Mouse (Mus musculus) monocyte, adult 5-6 weeks (primary cell): ENCODE data around the gene Vmn1r206. TPM values are rescaled to one million over a fixed set of nuclear protein-coding genes. Genes with fewer than 3 reads are reported as not detected.
"Not testable (repeated sequence)": the region's sequence is repeated elsewhere in the genome, so short reads cannot be mapped to it uniquely, and the experiment has no call there.

Experiments
- ATAC-seq: fragments of 153-309, 156-312 bp; replicated peaks from 2 replicates; pipeline ENCODE4 v1.8.0; 2017; ENCODE audit warnings: mild to moderate bottlenecking; ENCODE audit not compliant: low TSS enrichment, insufficient number of reproducible peaks, severe bottlenecking, poor library complexity, low FRiP score
- total RNA-seq: library from RNA; stranded (forward); fragments of 200-1000, 200-491, 200-594 nt; gene quantifications from 3 replicates; pipeline ENCODE4 v1.2.3, GENCODE M21; 2017

Vmn1r206 gene
- total RNA-seq: 0.21 TPM in 1 of 3 replicates, not detected in the others

- not testable (repeated sequence) for ATAC-seq
Measured at GRCm38 (mm10) chr13:22624151-22624550, at the start of gene Vmn1r206. Gene Vmn1r206, minus strand, starts transcription at chr13:22624251.

GRCm38 (mm10) chr13:22592900-22593299 lies 31.2 kb downstream of the Vmn1r206 start, which contains the start of gene Vmn1r205:
Gene Vmn1r205, minus strand, starts transcription at chr13:22593000.
- ATAC-seq: no peak

- not testable (repeated sequence) for ATAC-seq
Measured at GRCm38 (mm10) chr13:22583336-22583735, 40.7 kb downstream of the Vmn1r206 start.

GRCm38 (mm10) chr13:22574911-22575310 lies 49.1 kb downstream of the Vmn1r206 start:
- ATAC-seq: not testable (repeated sequence)

Other genes starting within 250 kb of the Vmn1r206 start
- not detected in 3 replicates for gene Vmn1r199, start 244.4 kb downstream of the Vmn1r206 start, total RNA-seq
- gene Vmn1r200, start 233.9 kb downstream of the Vmn1r206 start, total RNA-seq: not detected in 3 replicates
- gene Vmn1r201, start 152.3 kb downstream of the Vmn1r206 start, total RNA-seq: not detected in 3 replicates
- not detected in 3 replicates for gene Vmn1r202, start 118.9 kb downstream of the Vmn1r206 start, total RNA-seq
- 0.10 to 0.29 TPM in 2 of 3 replicates, not detected in the other for gene Vmn1r203, start 106.1 kb downstream of the Vmn1r206 start, total RNA-seq
- gene Vmn1r204, start 71.1 kb downstream of the Vmn1r206 start, total RNA-seq: not detected in 3 replicates
- not detected in 3 replicates for gene Vmn1r205, start 31.3 kb downstream of the Vmn1r206 start, total RNA-seq
- not detected in 3 replicates for gene Vmn1r207-ps, start 105.4 kb upstream of the Vmn1r206 start, total RNA-seq
- gene Vmn1r208, start 153.1 kb upstream of the Vmn1r206 start, total RNA-seq: 1.1 TPM in 1 of 3 replicates, not detected in the others
- gene Vmn1r209, start 185.4 kb upstream of the Vmn1r206 start, total RNA-seq: not detected in 3 replicates
- gene Vmn1r210, start 207.1 kb upstream of the Vmn1r206 start, total RNA-seq: not detected in 3 replicates
- not detected in 3 replicates for gene Vmn1r211, start 233.3 kb upstream of the Vmn1r206 start, total RNA-seq